Mouse (Mus musculus) hindbrain, embryonic 12.5 days (tissue): ENCODE data around the gene Ctsh. TPM values are rescaled to one million over a fixed set of nuclear protein-coding genes. Genes with fewer than 3 reads are reported as not detected.

Source experiments
- ATAC-seq: fragments of 200-750 bp; cut with Nextera tagmentation; 2 replicates; pipeline ENCODE4 v1.8.0; 2017; ENCODE audit warnings: moderate TSS enrichment; ENCODE audit not compliant: low FRiP score
- H3K27ac ChIP-seq: fragments of 300-500 bp; sonication (generic); 2 replicates; pipeline ENCODE4 v1.5.1; 2016; ENCODE audit warnings: mild to moderate bottlenecking
- H3K27me3 ChIP-seq: fragments of 300-500 bp; sonication (generic); 2 replicates; pipeline ENCODE4 v1.6.1; 2016; ENCODE audit warnings: mild to moderate bottlenecking
- H3K36me3 ChIP-seq: fragments of 300-500 bp; sonication (generic); 2 replicates; pipeline ENCODE4 v1.6.1; 2016; ENCODE audit warnings: mild to moderate bottlenecking
- H3K4me1 ChIP-seq: fragments of 300-500 bp; sonication (generic); 2 replicates; pipeline ENCODE4 v1.6.1; 2016
- H3K4me2 ChIP-seq: fragments of 300-500 bp; sonication (generic); replicated peaks from 2 replicates; pipeline ENCODE4 v1.6.1; 2016; ENCODE audit warnings: mild to moderate bottlenecking
- H3K4me3 ChIP-seq: fragments of 300-500 bp; sonication (generic); 2 replicates; pipeline ENCODE4 v1.5.1; 2016; ENCODE audit warnings: mild to moderate bottlenecking
- H3K9ac ChIP-seq: fragments of 300-500 bp; sonication (generic); 2 replicates; pipeline ENCODE4 v1.6.1; 2016; ENCODE audit warnings: mild to moderate bottlenecking, moderate library complexity
- H3K9me3 ChIP-seq: fragments of 300-500 bp; sonication (generic); replicated peaks from 2 replicates; pipeline ENCODE4 v1.6.1; 2016; ENCODE audit warnings: mild to moderate bottlenecking
- WGBS: fragments of 180-500 bp; shearing (Covaris S2); methylation state at CpG from one replicate; pipeline ENCODE4 v1.1.7; 2016; 5-methylcytosine and 5-hydroxymethylcytosine counted together
- polyA plus RNA-seq: library from polyadenylated mRNA; unstranded; fragments of >200 nt; fragmentation: Nextera tagmentation; extraction: Ambion mirVana; gene quantifications from 2 replicates; pipeline ENCODE4 v1.2.1, GENCODE M21; 2016

Gene Ctsh
- polyA plus RNA-seq, 1 experiment from 2014 or later: 12.6 TPM

DNA sequence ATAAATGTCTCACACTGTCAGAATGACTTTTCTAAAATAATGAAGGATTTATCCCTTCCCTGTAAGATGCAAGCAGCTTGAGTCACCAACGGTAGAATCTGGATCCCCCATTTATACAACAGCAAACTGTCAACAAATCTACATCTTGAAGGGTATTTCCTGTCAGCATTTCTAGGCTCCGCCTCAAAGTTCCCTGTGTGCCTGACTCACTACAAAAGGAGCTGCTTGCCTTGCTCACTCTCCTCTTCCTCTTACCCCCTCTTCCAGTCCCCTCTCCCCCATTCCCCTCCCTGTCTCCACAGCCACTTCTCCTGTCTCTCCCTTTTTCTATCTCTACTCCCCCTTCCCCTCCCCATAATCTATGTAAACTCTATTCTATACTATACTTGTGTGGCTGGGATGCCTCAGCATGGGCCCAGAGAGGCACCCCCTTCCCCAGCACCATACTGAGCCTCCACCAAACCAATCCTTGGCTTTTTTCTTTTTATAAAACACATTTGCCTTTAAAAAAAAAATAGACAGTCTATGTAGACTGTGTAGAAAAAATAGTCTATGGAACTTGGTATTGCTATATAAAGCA, 34.0 kb downstream of the Ctsh start:
- Histone ChIP-seq H3K9ac (no peak overlapping the region), H3K27me3 (no peaks in the 10 kb centered on the region), H3K4me2 (no peak overlapping the region), H3K4me1 (no peaks in the 10 kb centered on the region), H3K36me3 (peaks cover 58% of the 10 kb centered on the region), H3K4me3 (no peak overlapping the region), H3K27ac (no peak overlapping the region), H3K9me3 (no peaks in the 10 kb centered on the region)
- 84% methylated on average over 2 of the region's 2 CpGs for WGBS
- ATAC-seq: peak; percentile 45; the same call in 1 of the 2 replicates

DNA sequence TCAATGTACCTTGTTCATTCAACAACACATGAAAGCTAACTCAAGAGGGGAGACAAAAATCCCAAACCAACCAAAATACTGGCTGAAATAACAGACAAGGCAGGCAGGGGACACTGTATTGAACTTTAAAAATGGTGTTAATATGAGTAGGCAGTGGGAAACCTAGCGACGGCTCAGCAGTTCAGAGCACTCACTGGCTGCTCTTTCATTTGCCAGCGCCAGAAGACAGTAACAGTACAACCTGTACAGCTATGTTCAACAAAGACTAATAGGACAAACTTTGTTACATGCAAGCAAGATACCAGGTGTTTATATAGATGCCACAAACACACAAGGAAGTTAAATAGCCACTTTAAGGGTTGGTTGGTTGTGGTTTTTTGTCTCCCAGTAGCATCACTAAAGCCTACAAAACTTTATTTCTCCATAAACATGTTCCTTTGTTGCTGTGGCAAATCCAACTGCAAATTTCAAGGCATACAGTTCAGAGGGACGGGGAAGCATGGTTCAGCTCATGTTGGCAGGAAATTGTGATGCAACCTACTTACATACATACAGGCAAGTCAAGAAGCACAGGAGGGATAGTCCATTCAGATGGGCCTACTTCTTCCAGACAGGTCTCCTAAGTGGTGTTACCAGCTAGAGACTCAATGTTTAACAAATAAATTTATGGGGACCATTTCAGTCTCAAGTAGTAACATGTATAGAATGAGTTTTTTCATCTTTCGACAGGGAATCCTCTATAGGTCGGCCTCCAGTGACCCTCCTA, 35.6 kb downstream of the Ctsh start:
- peaks cover 66% of the 10 kb centered on the region for H3K36me3 ChIP-seq

GRCm38 (mm10) chr9:90098934-90099333, 45.0 kb downstream of the Ctsh start:
- no peaks in the 10 kb centered on the region for H3K4me1 ChIP-seq
- H3K9ac ChIP-seq: no peak overlapping the region
- H3K9me3 ChIP-seq: no peaks in the 10 kb centered on the region
- WGBS: 94% methylated on average over 5 of the region's 5 CpGs
- H3K27ac ChIP-seq: no peak overlapping the region
- H3K4me3 ChIP-seq: no peak overlapping the region
- H3K36me3 ChIP-seq: peaks cover 75% of the 10 kb centered on the region
- ATAC-seq: no peak
- no peak overlapping the region for H3K4me2 ChIP-seq
- no peaks in the 10 kb centered on the region for H3K27me3 ChIP-seq

More for the DNA sequence above, 35.6 kb downstream of the Ctsh start:
- no peak overlapping the region for H3K4me3 ChIP-seq
- ATAC-seq: no peak
- H3K4me2 ChIP-seq: no peak overlapping the region
- H3K27me3 ChIP-seq: no peaks in the 10 kb centered on the region
- H3K9ac ChIP-seq: no peak overlapping the region
- no peak overlapping the region for H3K27ac ChIP-seq
- H3K9me3 ChIP-seq: no peaks in the 10 kb centered on the region
- H3K4me1 ChIP-seq: no peaks in the 10 kb centered on the region
- WGBS: 94% methylated on average over 6 of the region's 6 CpGs

DNA sequence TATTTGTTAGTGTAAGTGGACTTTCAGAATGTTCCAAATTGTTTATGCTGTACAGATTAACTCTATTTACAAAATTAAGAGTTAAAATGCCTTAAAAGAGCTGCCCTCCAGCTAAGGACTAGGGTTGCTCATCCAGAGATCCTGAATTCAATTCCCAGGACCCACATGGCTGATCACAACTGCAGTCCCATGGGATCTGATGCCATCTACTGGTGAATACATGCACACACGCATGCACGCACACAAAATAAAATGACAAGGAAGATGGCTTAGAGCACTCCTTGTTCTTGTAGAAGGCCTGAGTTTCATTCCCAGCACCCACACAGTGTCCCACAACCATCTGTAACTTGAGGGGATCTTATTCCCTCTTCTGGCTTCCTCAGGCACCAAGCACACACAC, 46.8 kb downstream of the Ctsh start:
- Histone ChIP-seq H3K4me3 (no peak overlapping the region), H3K4me2 (no peak overlapping the region), H3K9ac (no peak overlapping the region), H3K36me3 (peaks cover 81% of the 10 kb centered on the region), H3K27me3 (no peaks in the 10 kb centered on the region), H3K4me1 (no peaks in the 10 kb centered on the region), H3K9me3 (no peaks in the 10 kb centered on the region), H3K27ac (no peak overlapping the region)
- 71% methylated on average over 2 of the region's 2 CpGs for WGBS
- ATAC-seq: 0 out of 2 replicates have a peak, but pooled peaks have one; percentile 23

- Histone ChIP-seq H3K9me3 (no peaks in the 10 kb centered on the region), H3K36me3 (peaks cover 62% of the 10 kb centered on the region), H3K4me2 (no peak overlapping the region), H3K4me1 (0 out of 2 replicates have a peak, but pooled peaks cover 2% of the 10 kb centered on the region), H3K9ac (no peak overlapping the region), H3K27me3 (no peaks in the 10 kb centered on the region), H3K4me3 (no peak overlapping the region), H3K27ac (no peak overlapping the region)
- WGBS: 92% methylated on average over 1 of the region's 1 CpGs
- ATAC-seq: no peak
Observed at GRCm38 (mm10) chr9:90105462-90105861, 51.5 kb downstream of the Ctsh start.

DNA sequence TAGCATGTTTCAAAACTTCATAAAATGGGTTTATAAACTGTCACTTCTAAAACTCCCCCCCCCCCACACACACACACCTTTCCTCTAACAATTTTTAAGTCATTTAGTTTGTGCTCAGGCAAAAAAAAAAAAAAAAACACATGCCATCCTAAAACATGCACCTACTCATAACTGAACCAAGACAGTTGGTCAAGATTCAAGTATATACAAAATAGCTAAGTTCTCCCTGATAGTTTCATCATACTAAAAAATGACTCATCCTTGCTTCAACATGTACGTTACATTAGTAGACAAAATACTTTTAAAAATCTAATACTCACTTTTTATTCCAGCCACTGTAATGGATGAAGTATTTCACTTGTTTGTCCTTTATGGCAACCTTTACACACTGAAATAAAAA, 53.0 kb downstream of the Ctsh start:
- 98% methylated on average over 1 of the region's 1 CpGs for WGBS
- no peak overlapping the region for H3K4me3 ChIP-seq
- no peaks in the 10 kb centered on the region for H3K9me3 ChIP-seq
- peaks cover 7% of the 10 kb centered on the region; the same call in 1 of the 2 replicates for H3K4me1 ChIP-seq
- H3K36me3 ChIP-seq: peaks cover 49% of the 10 kb centered on the region
- no peak overlapping the region for H3K9ac ChIP-seq
- H3K27me3 ChIP-seq: no peaks in the 10 kb centered on the region
- no peak overlapping the region for H3K27ac ChIP-seq
- no peak for ATAC-seq
- H3K4me2 ChIP-seq: no peak overlapping the region

GRCm38 (mm10) chr9:90108272-90108671, 54.3 kb downstream of the Ctsh start:
- ATAC-seq: no peak
- H3K27me3 ChIP-seq: no peaks in the 10 kb centered on the region
- peaks cover 41% of the 10 kb centered on the region for H3K36me3 ChIP-seq
- no peak overlapping the region for H3K4me2 ChIP-seq
- H3K9ac ChIP-seq: no peak overlapping the region
- H3K4me1 ChIP-seq: peaks cover 16% of the 10 kb centered on the region
- no peak overlapping the region for H3K27ac ChIP-seq
- H3K4me3 ChIP-seq: no peak overlapping the region
- no peaks in the 10 kb centered on the region for H3K9me3 ChIP-seq

- WGBS: 87% methylated on average over 6 of the region's 6 CpGs
- no peak overlapping the region for H3K9ac ChIP-seq
- peaks cover 34% of the 10 kb centered on the region; the same call in 1 of the 2 replicates for H3K36me3 ChIP-seq
- H3K27me3 ChIP-seq: no peaks in the 10 kb centered on the region
- no peak overlapping the region for H3K27ac ChIP-seq
- no peak for ATAC-seq
- H3K4me1 ChIP-seq: peaks cover 16% of the 10 kb centered on the region
- no peaks in the 10 kb centered on the region for H3K9me3 ChIP-seq
- H3K4me3 ChIP-seq: no peak overlapping the region
- no peak overlapping the region for H3K4me2 ChIP-seq
Observed at GRCm38 (mm10) chr9:90109386-90109785, 55.4 kb downstream of the Ctsh start.

GRCm38 (mm10) chr9:90113151-90113550, 59.2 kb downstream of the Ctsh start:
- peak overlapping the region; percentile 99; the same call in 1 of the 2 replicates for H3K27ac ChIP-seq

GRCm38 (mm10) chr9:90113651-90114566, 60.0 kb downstream of the Ctsh start:
- Histone ChIP-seq H3K27ac (peak overlapping the region; percentile 99), H3K4me3 (peak overlapping the region; percentile 89), H3K9ac (peak overlapping the region; percentile 96), H3K4me2 (peak overlapping the region; percentile 91), H3K4me1 (peaks cover 16% of the 10 kb centered on the region), H3K27me3 (no peaks in the 10 kb centered on the region), H3K9me3 (no peaks in the 10 kb centered on the region), H3K36me3 (peaks cover 6% of the 10 kb centered on the region; the same call in 1 of the 2 replicates)
- peak; percentile 71 for ATAC-seq
- under 1% methylated on average over 67 of the region's 82 CpGs for WGBS

More at GRCm38 (mm10) chr9:90113151-90113550, 59.2 kb downstream of the Ctsh start:
- ATAC-seq: no peak
- 2% methylated on average over 13 of the region's 13 CpGs for WGBS
- H3K9ac ChIP-seq: peak overlapping the region; percentile 96
- peaks cover 13% of the 10 kb centered on the region; the same call in 1 of the 2 replicates for H3K36me3 ChIP-seq
- H3K4me2 ChIP-seq: peak overlapping the region; percentile 91
- no peaks in the 10 kb centered on the region for H3K9me3 ChIP-seq
- peaks cover 16% of the 10 kb centered on the region for H3K4me1 ChIP-seq
- no peaks in the 10 kb centered on the region for H3K27me3 ChIP-seq
- peak overlapping the region; percentile 89 for H3K4me3 ChIP-seq

- no peaks in the 10 kb centered on the region for H3K9me3 ChIP-seq
- peak within 1 kb of the TSS; percentile 91 for H3K4me2 ChIP-seq
- no peaks in the 10 kb centered on the region for H3K36me3 ChIP-seq
- peak within 1 kb of the TSS; percentile 96 for H3K9ac ChIP-seq
- H3K4me1 ChIP-seq: peaks cover 14% of the 10 kb centered on the region
- peak within 1 kb of the TSS; percentile 89 for H3K4me3 ChIP-seq
- H3K27me3 ChIP-seq: no peaks in the 10 kb centered on the region
- WGBS: 1% methylated on average over 40 of the region's 40 CpGs
- ATAC-seq: peak; percentile 99
- H3K27ac ChIP-seq: peak within 1 kb of the TSS; percentile 99
Observed at GRCm38 (mm10) chr9:90114567-90115307, 60.8 kb downstream of the Ctsh start, which contains the start of gene Morf4l1. Gene Morf4l1 (minus strand): TSS chr9:90114774.
